Comparison of ENCODE assay signal across 11 mouse cellular contexts in the genomic region with DNA sequence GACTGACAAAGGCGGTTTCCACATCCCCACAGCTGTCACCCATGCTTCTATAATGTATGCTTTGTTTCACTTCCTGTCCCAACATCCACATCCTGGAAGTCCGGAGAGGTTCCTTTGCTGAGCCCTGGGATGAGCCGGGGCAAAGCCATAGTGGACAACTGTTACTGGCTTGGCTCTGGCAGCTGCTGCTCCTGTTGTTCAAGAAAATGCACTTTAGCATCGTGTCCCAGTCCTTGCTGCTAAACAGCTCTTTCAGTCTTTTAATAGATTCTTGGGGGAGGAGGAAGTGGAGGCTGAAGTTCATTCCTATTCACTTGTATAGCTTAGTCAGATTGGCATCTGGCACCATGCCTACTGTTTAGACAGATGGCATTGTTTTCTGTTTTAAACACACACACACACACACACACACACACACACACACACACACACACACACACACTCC.
DNase-seq lines count a peak whose midpoint lies in the region; ATAC-seq lines count a peak whose summit lies in the region.
"Had no signal": no experiment of that assay in that cellular context is flagged by ENCODE, and none has a peak within 500 bp of the region (broad histone marks: within the 10 kb centered on the region; RNA-seq: fewer than 3 reads in every experiment).

No protein-coding gene starts in this region.

- 0 out of 2 replicates have a peak overlapping the region, but pooled peaks have one; percentile 6 for H3K27ac ChIP-seq in intestine, embryonic 14.5 days (ENCODE audit: low read depth)
- no peak overlapping the region for H3K27ac ChIP-seq in intestine, embryonic 15.5 days
- H3K27ac ChIP-seq: macrophage; stomach, embryonic 15.5 days had no signal

- ATAC-seq in intestine, embryonic 14.5 days (replicated peaks; ENCODE audit: low FRiP score, low TSS enrichment, low read depth), result no peak
- ATAC-seq in intestine, embryonic 15.5 days, result no peak

- no peaks in the 10 kb centered on the region for H3K9me3 ChIP-seq in intestine, embryonic 14.5 days (ENCODE audit: control insufficient read depth, low read length)
- no peaks in the 10 kb centered on the region for H3K9me3 ChIP-seq in intestine, embryonic 15.5 days
- H3K9me3 ChIP-seq: stomach, embryonic 15.5 days had no signal

- H3K27me3 ChIP-seq in intestine, embryonic 14.5 days (replicated peaks; ENCODE audit: control insufficient read depth, insufficient read depth, low read length), result no peaks in the 10 kb centered on the region
- no peaks in the 10 kb centered on the region for H3K27me3 ChIP-seq in intestine, embryonic 15.5 days (replicated peaks)
- H3K27me3 ChIP-seq: stomach, embryonic 15.5 days had no signal

- DNase-seq in intestine, embryonic 14.5 days (ENCODE audit: low spot score), result no peak
- peak; percentile 26 to 32 for DNase-seq in right cerebral cortex, postnatal 10 days (ENCODE audit: low spot score in 2 of 2)
- no peak for DNase-seq in right cerebral cortex, adult 18-20 months
- DNase-seq in layer of hippocampus, adult 8-10 months (ENCODE audit: low spot score in 2 of 2), result peak; percentile 6 to 14
- no peak for DNase-seq in ovary, postnatal 10 days (ENCODE audit: low spot score)
- DNase-seq in spleen, postnatal 36 days (ENCODE audit: low spot score in 2 of 2), result no peak
- DNase-seq in liver, result no peak
- DNase-seq: heart, postnatal 36 days had no signal

- no peak overlapping the region for H3K4me3 ChIP-seq in intestine, embryonic 14.5 days (ENCODE audit: low read depth, low read length)
- no peak overlapping the region for H3K4me3 ChIP-seq in intestine, embryonic 15.5 days (replicated peaks)
- H3K4me3 ChIP-seq: stomach, embryonic 15.5 days had no signal

- H3K4me1 ChIP-seq in intestine, embryonic 14.5 days (replicated peaks; ENCODE audit: control insufficient read depth, insufficient read depth, low read length), result no peaks in the 10 kb centered on the region
- H3K4me1 ChIP-seq in intestine, embryonic 15.5 days (replicated peaks), result no peaks in the 10 kb centered on the region
- H3K4me1 ChIP-seq: stomach, embryonic 15.5 days had no signal

- WGBS in intestine, embryonic 14.5 days, result 41% methylated on average over 4 of the region's 4 CpGs
- 41% methylated on average over 4 of the region's 4 CpGs for WGBS in intestine, embryonic 15.5 days

- H3K4me2 ChIP-seq in intestine, embryonic 14.5 days (ENCODE audit: low read length), result no peak overlapping the region
- no peak overlapping the region for H3K4me2 ChIP-seq in intestine, embryonic 15.5 days (replicated peaks)
- H3K4me2 ChIP-seq: stomach, embryonic 15.5 days had no signal

- H3K36me3 ChIP-seq in intestine, embryonic 14.5 days (ENCODE audit: control insufficient read depth, insufficient read depth, low read length), result no peaks in the 10 kb centered on the region
- H3K36me3 ChIP-seq in intestine, embryonic 15.5 days, result no peaks in the 10 kb centered on the region
- H3K36me3 ChIP-seq: stomach, embryonic 15.5 days had no signal

- H3K9ac ChIP-seq in intestine, embryonic 14.5 days (ENCODE audit: low read length), result no peak overlapping the region
- H3K9ac ChIP-seq in intestine, embryonic 15.5 days, result no peak overlapping the region
- H3K9ac ChIP-seq: stomach, embryonic 15.5 days had no signal

Comparison
In these comparisons a context has a peak if more than half of its experiments do, and no peak if none do; other contexts are left out.
1. DNase-seq: peak in right cerebral cortex, postnatal 10 days (2 of 2) and layer of hippocampus, adult 8-10 months (2 of 2); none in intestine, embryonic 14.5 days (single experiment), right cerebral cortex, adult 18-20 months (single experiment), ovary, postnatal 10 days (single experiment), spleen, postnatal 36 days (0 of 2) and liver (single experiment).